Mouse (Mus musculus) ES-E14 (cell line): ENCODE results near the gene Nfkbib. TPM values are rescaled to one million over a fixed set of nuclear protein-coding genes. Genes with fewer than 3 reads are reported as not detected.

Source experiments
- DNase-seq: peaks from one replicate; pipeline ENCODE4 v3.0.0-alpha.2; 2013; ENCODE audit warnings: low read depth, low spot score
- H3K27ac ChIP-seq: 2 replicates; pipeline ENCODE4 v1.5.1; 2012; ENCODE audit warnings: low read depth, mild to moderate bottlenecking, low read length, moderate library complexity, mixed read lengths; ENCODE audit not compliant: poor library complexity, insufficient read depth, severe bottlenecking
- H3K36me3 ChIP-seq: 2 replicates; pipeline ENCODE4 v1.6.1; 2012; ENCODE audit warnings: mild to moderate bottlenecking, low read length, moderate library complexity, mixed read lengths; ENCODE audit not compliant: control insufficient read depth, poor library complexity, insufficient read depth, severe bottlenecking
- H3K4me1 ChIP-seq, 2 experiments: fragments of 150-350 bp in 1 of 2; sonication (generic) in 1 of 2; 2 replicates each; pipeline ENCODE4 v1.6.1; 2012; ENCODE audit warnings: low read length in 2 of 2, mild to moderate bottlenecking in 1 of 2, mixed read lengths in 1 of 2; ENCODE audit not compliant: control insufficient read depth in 2 of 2, insufficient read depth in 2 of 2, poor library complexity in 1 of 2
- H3K4me3 ChIP-seq, 2 experiments: fragments of 150-350 bp in 1 of 2; sonication (generic) in 1 of 2; 2 replicates each; pipeline ENCODE4 v1.5.1; 2012; ENCODE audit warnings: low read length in 2 of 2, low read depth in 1 of 2, mild to moderate bottlenecking in 1 of 2, mixed read lengths in 1 of 2; ENCODE audit not compliant: insufficient read depth in 1 of 2, poor library complexity in 1 of 2, severe bottlenecking in 1 of 2
- H3K9ac ChIP-seq: 2 replicates; pipeline ENCODE4 v1.6.1; 2012; ENCODE audit warnings: low read depth, mild to moderate bottlenecking, low read length, mixed read lengths; ENCODE audit not compliant: poor library complexity, insufficient read depth, severe bottlenecking
- H3K9me3 ChIP-seq: fragments of 150-350 bp; sonication (generic); 2 replicates; pipeline ENCODE4 v1.6.1; 2012; ENCODE audit warnings: low read depth, mild to moderate bottlenecking, low read length; ENCODE audit not compliant: control insufficient read depth, insufficient read depth
- CHD2 ChIP-seq: IDR thresholded peaks from 2 replicates; pipeline ENCODE4 v1.6.1; 2014; ENCODE audit warnings: mild to moderate bottlenecking, low read depth, low read length, inconsistent platforms
- HCFC1 ChIP-seq: IDR thresholded peaks from 2 replicates; pipeline ENCODE4 v1.6.1; 2012; ENCODE audit warnings: low read length, inconsistent platforms, borderline replicate concordance; ENCODE audit not compliant: insufficient read depth
- MAFK ChIP-seq: IDR thresholded peaks from 2 replicates; pipeline ENCODE4 v1.6.1; 2014; ENCODE audit warnings: mild to moderate bottlenecking, low read depth, low read length, inconsistent platforms; ENCODE audit not compliant: insufficient read depth
- ZC3H11A ChIP-seq: IDR thresholded peaks from 2 replicates; pipeline ENCODE4 v1.6.1; 2012; ENCODE audit warnings: low read depth, mild to moderate bottlenecking, inconsistent platforms, low read length, borderline replicate concordance
- ZNF384 ChIP-seq: IDR thresholded peaks from 2 replicates; pipeline ENCODE4 v1.6.1; 2012; ENCODE audit warnings: low read depth, low read length, inconsistent platforms
- in situ Hi-C, 2 experiments: fragments of 600-800 bp; cut with MboI; formaldehyde crosslinking; loops; one replicate each; pipeline ENCODE4 v1.15.1; 2025; ENCODE audit warnings: low sequenced_read_pairs in 2 of 2, inconsistent platforms in 1 of 2; ENCODE audit not compliant: unreplicated experiment in 2 of 2
- total RNA-seq: library from RNA; depleted of rRNA; stranded (reverse); fragments of 300-350 nt; gene quantifications from 2 replicates; pipeline ENCODE4 v1.2.3, GENCODE M21; 2012

The Nfkbib gene
- total RNA-seq, 1 experiment, result 20.1 TPM

DNA sequence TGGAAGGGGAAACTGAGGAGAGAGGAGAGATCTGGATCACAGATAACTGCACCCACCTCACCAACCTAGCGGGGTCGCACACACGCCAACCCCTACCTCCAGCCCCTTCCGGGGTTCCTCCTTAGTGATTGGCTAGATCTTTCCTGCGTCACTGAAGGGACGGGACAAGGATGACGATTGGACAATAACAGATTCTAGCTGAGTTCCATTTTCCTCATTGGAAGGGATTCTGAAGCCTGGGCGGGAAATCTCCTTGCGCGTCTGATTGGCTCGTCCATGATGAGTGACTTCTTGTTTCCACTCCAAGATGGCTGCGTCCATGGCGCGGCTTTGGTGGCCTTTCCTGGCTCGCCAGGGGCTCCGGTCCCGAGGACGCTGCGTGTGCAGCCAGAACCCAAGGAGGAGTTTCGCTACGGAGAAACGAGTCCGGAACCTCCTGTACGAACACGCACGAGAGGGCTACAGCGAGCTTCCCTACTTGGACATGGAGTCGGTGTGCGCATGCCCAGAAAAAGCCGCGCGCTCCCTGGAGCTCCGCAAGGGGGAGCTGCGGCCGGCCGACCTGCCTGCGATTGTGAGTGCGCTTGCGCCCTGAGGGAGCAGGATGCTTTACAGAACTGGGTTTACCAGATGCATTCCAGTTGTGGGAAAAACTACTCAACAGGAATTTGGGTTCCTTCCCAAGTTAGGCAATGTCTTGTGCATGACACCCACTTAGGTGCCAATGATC lies 25.4 kb downstream of the Nfkbib start, which contains the start of the genes Mrps12 and Sars2:
Gene Mrps12 (minus strand): TSS at position 112 of the 730 bp plus-strand sequence.
Gene Sars2 (plus strand): TSS at position 284 of the 730 bp plus-strand sequence.
- TF ChIP-seq ZNF384, result no peak
- TF ChIP-seq HCFC1, result peak; percentile 72
- no peak for TF ChIP-seq MAFK
- TF ChIP-seq CHD2, result peak; percentile 74
- TF ChIP-seq ZC3H11A, result no peak
- in situ Hi-C loops, result no loop called here
- peaks cover 30% of the 10 kb centered on the region for H3K36me3 ChIP-seq

DNA sequence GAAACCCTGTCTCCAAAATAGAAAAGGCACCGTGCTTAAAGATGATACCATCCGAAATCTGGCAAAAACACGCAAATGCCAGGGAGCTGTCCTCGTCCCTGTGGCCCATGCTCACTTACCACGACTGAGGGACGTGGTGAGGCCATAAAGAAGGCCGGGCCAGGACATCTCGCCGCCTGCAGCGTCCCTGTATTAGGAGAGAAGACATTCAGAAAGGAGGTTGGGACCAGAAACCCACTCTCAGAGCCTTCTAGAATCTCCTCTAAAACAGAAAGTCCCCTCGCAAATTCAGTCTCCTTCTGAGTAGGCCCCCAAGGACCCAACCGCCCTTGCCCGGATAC lies 26.0 kb downstream of the Nfkbib start:
- TF ChIP-seq MAFK (no peak), ZNF384 (no peak), ZC3H11A (no peak), HCFC1 (no peak), CHD2 (no peak)
- peaks cover 26% of the 10 kb centered on the region for H3K36me3 ChIP-seq
- in situ Hi-C loops, result no loop called here

More for the DNA sequence above, 25.4 kb downstream of the Nfkbib start, which contains the start of the genes Mrps12 and Sars2:
- H3K4me3 ChIP-seq, result peak within 1 kb of the TSS; percentile 83 to 95
- peak within 1 kb of the TSS; percentile 65 for H3K27ac ChIP-seq
- H3K9ac ChIP-seq, result peak within 1 kb of the TSS; percentile 84
- no peaks in the 10 kb centered on the region for H3K9me3 ChIP-seq
- peak; percentile 98 for DNase-seq
- peaks cover 6 to 8% of the 10 kb centered on the region in 2 experiments; a peak in 2 of 4 replicates for H3K4me1 ChIP-seq

DNA sequence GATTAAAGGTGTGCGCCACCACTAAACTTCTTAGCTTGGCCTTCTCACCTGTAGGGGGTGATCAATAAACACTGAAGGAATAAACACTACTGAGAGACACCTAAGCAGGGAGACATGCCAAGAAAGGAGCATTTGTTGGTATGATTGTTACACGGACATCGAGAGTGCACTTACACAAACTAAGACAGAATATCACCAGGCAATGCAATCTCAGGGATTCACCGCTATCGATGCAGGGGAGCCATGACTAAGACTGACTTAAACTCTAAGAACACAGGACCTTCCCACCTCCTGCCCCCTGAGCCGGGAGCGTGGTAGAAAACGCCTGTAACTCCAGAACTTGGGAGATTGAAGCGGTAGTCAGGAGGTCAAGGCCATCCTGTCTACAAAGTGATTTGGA lies 26.4 kb downstream of the Nfkbib start:
- Histone ChIP-seq H3K27ac (peak overlapping the region; percentile 35; the same call in 1 of the 2 replicates), H3K36me3 (peaks cover 23% of the 10 kb centered on the region), H3K4me3 (peak overlapping the region; percentile 83 to 95), H3K9me3 (no peaks in the 10 kb centered on the region), H3K4me1 (peaks cover 6 to 8% of the 10 kb centered on the region in 2 experiments; a peak in 2 of 4 replicates), H3K9ac (peak overlapping the region; percentile 79)
- DNase-seq, result no peak
- in situ Hi-C loops, result no loop called here
- no peak for TF ChIP-seq MAFK
- TF ChIP-seq CHD2, result no peak
- no peak for TF ChIP-seq ZC3H11A
- TF ChIP-seq ZNF384, result no peak
- no peak for TF ChIP-seq HCFC1

More for the DNA sequence above, 26.0 kb downstream of the Nfkbib start:
- no peak for DNase-seq
- peaks cover 6 to 8% of the 10 kb centered on the region in 2 experiments; a peak in 2 of 4 replicates for H3K4me1 ChIP-seq
- H3K4me3 ChIP-seq, result peak overlapping the region; percentile 83 to 95
- H3K27ac ChIP-seq, result peak overlapping the region; percentile 35; the same call in 1 of the 2 replicates
- peak overlapping the region; percentile 79 for H3K9ac ChIP-seq
- no peaks in the 10 kb centered on the region for H3K9me3 ChIP-seq

DNA sequence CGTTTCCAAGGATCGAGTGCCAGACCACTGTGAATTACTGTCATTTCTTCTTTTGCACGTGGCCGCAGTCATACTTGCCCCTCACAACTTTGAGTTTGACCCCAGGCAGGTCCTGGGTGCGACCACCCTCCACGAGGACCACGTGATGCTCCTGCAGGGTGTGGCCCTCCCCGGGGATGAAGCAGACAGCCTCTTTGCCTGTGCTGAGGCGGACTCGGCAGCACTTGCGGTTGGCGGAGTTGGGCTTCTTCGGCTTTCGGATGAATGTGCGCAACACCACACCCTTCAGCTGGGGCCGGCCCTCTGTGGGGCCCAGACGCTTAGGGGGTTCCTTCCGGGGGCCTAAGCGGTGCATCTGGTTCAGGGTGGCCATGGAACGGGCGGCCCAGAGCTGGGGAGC lies 27.5 kb downstream of the Nfkbib start:
- Histone ChIP-seq H3K36me3 (peaks cover 16% of the 10 kb centered on the region), H3K4me1 (peaks cover 6 to 8% of the 10 kb centered on the region in 2 experiments; a peak in 2 of 4 replicates), H3K4me3 (peak overlapping the region; percentile 1 to 40), H3K9me3 (no peaks in the 10 kb centered on the region), H3K27ac (peak overlapping the region; percentile 4; the same call in 1 of the 2 replicates), H3K9ac (peak overlapping the region; percentile 47; the same call in 1 of the 2 replicates)
- no peak for DNase-seq
- in situ Hi-C loops, result no loop called here
- no peak for TF ChIP-seq ZNF384
- no peak for TF ChIP-seq MAFK
- no peak for TF ChIP-seq HCFC1
- no peak for TF ChIP-seq ZC3H11A
- no peak for TF ChIP-seq CHD2
